Mouse (Mus musculus) stomach, embryonic 15.5 days (tissue): ENCODE measurements around the gene Rsrp1. TPM values are rescaled to one million over a fixed set of nuclear protein-coding genes. Genes with fewer than 3 reads are reported as not detected.
A peak's percentile ranks its signal among the peaks of the same experiment; 100 is the strongest.

ENCODE experiments used
- ATAC-seq: fragments of 200-750 bp; cut with Nextera tagmentation; 2 replicates; pipeline ENCODE4 v1.8.0; 2017; ENCODE audit warnings: low read depth, moderate number of reproducible peaks, moderate TSS enrichment; ENCODE audit not compliant: insufficient read depth, low FRiP score
- H3K27ac ChIP-seq: fragments of 300-500 bp; sonication (generic); 2 replicates; pipeline ENCODE4 v1.5.1; 2015; ENCODE audit warnings: mild to moderate bottlenecking, inconsistent platforms
- H3K27me3 ChIP-seq: fragments of 300-500 bp; sonication (generic); replicated peaks from 2 replicates; pipeline ENCODE4 v1.6.1; 2015; ENCODE audit warnings: inconsistent platforms
- H3K36me3 ChIP-seq: fragments of 300-500 bp; sonication (generic); 2 replicates; pipeline ENCODE4 v1.6.1; 2015; ENCODE audit warnings: inconsistent platforms
- H3K4me1 ChIP-seq: fragments of 300-500 bp; sonication (generic); 2 replicates; pipeline ENCODE4 v1.6.1; 2015; ENCODE audit warnings: inconsistent platforms
- H3K4me2 ChIP-seq: fragments of 300-500 bp; sonication (generic); 2 replicates; pipeline ENCODE4 v1.6.1; 2015; ENCODE audit warnings: mild to moderate bottlenecking, inconsistent platforms
- H3K4me3 ChIP-seq: fragments of 300-500 bp; sonication (generic); replicated peaks from 2 replicates; pipeline ENCODE4 v1.5.1; 2015; ENCODE audit warnings: inconsistent platforms
- H3K9ac ChIP-seq: fragments of 300-500 bp; sonication (generic); 2 replicates; pipeline ENCODE4 v1.6.1; 2015; ENCODE audit warnings: inconsistent platforms
- H3K9me3 ChIP-seq: fragments of 300-500 bp; sonication (generic); 2 replicates; pipeline ENCODE4 v1.6.1; 2016; ENCODE audit warnings: inconsistent platforms
- WGBS: fragments of 180-500 bp; shearing (Covaris S2); methylation state at CpG from one replicate; pipeline ENCODE4 v1.1.7; 2015; 5-methylcytosine and 5-hydroxymethylcytosine counted together
- polyA plus RNA-seq: library from polyadenylated mRNA; unstranded; fragments of >200 nt; fragmentation: Nextera tagmentation; extraction: Ambion mirVana; gene quantifications from 2 replicates; pipeline ENCODE4 v1.2.1, GENCODE M21; 2015

The Rsrp1 gene
- polyA plus RNA-seq, 1 experiment from 2014 or later: 512 TPM

DNA sequence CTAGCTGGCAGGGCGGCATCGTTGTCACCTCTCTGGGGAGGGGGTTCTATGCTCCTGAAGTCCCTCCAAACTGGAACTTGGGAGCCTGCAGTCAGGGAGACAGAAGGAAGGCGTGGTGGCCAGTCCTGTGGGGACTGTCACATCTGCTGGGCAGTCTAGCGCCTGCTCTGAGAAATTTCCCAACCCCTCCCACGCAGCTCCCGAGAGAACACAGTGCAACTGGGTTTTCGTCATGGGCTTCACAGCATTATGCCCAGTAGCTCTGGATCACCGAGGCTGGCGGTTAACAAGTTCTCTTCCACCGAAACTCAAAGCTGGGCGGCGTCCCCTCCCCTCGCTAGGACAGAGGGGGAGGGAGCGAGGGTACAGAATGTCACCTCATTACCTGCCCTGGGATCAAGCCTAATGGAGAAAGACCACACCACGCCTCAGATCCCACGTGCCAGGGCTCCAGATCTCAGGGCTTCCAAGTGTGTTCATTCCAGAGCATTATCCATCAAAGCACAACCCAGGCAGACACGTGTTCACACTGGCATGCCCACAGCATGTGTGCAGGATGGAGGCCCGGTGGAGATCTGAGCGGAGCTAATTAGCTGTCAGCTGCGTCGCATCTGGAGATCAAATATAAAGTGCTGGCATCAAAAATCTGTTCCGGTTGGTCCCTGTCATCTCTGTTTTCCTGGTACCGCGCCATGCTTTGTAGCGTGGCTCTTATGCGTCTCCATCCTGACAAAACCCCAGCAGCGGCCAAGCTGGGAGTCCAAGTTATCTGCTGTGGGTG, 20.6 kb downstream of the Rsrp1 start:
- H3K27ac ChIP-seq: no peak overlapping the region
- H3K4me1 ChIP-seq: no peaks in the 10 kb centered on the region
- no peaks in the 10 kb centered on the region for H3K36me3 ChIP-seq
- H3K27me3 ChIP-seq: no peaks in the 10 kb centered on the region; the same call in 1 of the 2 replicates
- H3K9ac ChIP-seq: no peak overlapping the region
- no peak for ATAC-seq
- H3K4me2 ChIP-seq: no peak overlapping the region
- H3K4me3 ChIP-seq: no peak overlapping the region
- no peaks in the 10 kb centered on the region for H3K9me3 ChIP-seq
- WGBS: 40% methylated on average over 27 of the region's 27 CpGs

DNA sequence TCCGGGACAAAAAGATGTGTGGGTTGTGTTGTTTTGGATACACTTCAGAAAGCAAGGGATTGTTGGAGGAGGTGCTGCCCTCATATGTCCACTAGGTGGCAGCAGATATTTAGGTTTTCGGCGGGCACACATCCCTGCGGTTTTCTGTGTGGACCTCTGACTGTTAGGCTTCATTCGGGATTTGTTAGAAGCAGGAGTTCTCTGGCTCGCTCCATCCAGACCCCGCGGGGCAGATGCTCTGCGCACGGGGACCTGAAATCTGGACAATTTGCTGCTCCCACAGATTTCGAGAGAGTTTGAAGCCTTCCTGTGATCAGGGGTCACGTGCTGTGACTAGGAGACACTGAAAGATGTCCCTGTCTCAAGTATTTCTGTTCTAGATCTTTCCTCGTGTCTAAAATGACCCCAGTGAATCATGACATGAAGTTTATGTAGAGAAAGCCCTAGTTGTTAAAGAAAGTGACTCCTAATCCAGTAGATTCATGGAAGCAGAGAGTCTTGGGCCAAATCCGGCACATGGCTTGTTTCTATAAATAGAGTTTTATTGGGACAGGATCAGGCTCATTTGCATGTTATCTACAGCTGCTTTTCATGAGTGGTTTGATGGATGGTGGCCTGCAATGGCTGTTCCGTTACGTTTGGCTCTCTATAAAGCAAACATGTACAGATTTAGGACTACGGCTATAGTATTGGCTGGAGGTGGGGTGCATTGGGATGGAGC, 22.8 kb downstream of the Rsrp1 start:
- no peaks in the 10 kb centered on the region; the same call in 1 of the 2 replicates for H3K27me3 ChIP-seq
- 7% methylated on average over 17 of the region's 17 CpGs for WGBS
- no peak for ATAC-seq
- H3K9me3 ChIP-seq: no peaks in the 10 kb centered on the region
- H3K4me1 ChIP-seq: 0 out of 2 replicates have a peak, but pooled peaks cover 8% of the 10 kb centered on the region
- peak overlapping the region; percentile 51 for H3K4me2 ChIP-seq
- no peaks in the 10 kb centered on the region for H3K36me3 ChIP-seq
- 0 out of 2 replicates have a peak overlapping the region, but pooled peaks have one; percentile 14 for H3K4me3 ChIP-seq
- no peak overlapping the region for H3K9ac ChIP-seq
- no peak overlapping the region for H3K27ac ChIP-seq

DNA sequence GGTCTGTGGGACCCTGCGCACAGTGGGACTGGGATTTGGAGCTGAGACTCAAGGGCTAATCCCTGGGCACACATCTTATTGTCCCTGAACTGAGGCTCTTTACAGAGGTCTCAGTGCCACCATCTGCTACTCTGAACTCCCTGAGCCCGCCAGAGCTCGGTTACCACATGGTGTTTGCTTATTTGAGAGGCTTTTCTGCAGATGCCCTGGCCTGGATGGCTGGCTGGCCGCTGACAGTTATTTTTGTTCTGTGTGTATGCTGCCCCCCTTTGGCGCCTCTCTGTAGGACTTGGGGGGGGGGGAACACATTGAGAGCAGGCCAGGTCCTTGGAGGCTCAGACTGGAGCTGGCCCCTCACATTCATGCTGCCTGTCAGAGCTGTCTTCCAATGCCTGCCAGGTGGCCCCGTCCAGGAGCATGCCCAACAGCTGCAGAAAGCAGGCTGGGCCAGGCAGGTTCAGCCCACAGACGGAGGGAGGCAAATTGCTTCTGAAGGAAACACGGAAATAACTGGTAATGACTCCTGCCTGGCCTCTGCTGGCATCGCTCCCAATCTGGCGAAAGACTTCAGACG, 27.2 kb downstream of the Rsrp1 start:
- 0 out of 2 replicates have a peak, but pooled peaks cover 3% of the 10 kb centered on the region for H3K27me3 ChIP-seq
- H3K4me2 ChIP-seq: peak overlapping the region; percentile 9; the same call in 1 of the 2 replicates
- no peaks in the 10 kb centered on the region for H3K36me3 ChIP-seq
- 15% methylated on average over 11 of the region's 11 CpGs for WGBS
- peak overlapping the region; percentile 52 for H3K27ac ChIP-seq
- H3K9me3 ChIP-seq: no peaks in the 10 kb centered on the region
- no peak overlapping the region for H3K4me3 ChIP-seq
- no peak overlapping the region for H3K9ac ChIP-seq
- ATAC-seq: peak; percentile 78
- 0 out of 2 replicates have a peak, but pooled peaks cover 11% of the 10 kb centered on the region for H3K4me1 ChIP-seq

DNA sequence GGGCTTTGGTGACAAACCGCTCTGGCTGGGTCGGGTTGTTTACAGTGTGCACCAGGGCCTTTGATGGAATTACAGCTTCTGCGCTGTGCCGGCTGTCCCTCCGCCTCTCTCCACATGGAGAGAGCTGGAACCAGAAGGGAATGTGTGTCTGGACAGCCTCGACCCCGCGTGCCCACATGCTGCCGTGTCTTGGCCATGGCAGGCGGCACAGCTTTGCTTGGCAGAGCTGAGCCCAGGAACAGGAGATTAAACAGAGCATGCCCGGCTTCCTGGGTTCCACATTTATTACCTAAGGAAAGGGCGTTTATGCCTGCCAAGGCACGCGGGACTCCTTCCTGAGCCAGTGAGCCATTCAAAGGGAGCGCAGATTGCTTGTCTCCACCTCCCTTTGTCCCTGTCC, 31.1 kb downstream of the Rsrp1 start:
- H3K27ac ChIP-seq: no peak overlapping the region
- H3K4me1 ChIP-seq: 0 out of 2 replicates have a peak, but pooled peaks cover 11% of the 10 kb centered on the region
- H3K4me3 ChIP-seq: no peak overlapping the region
- H3K36me3 ChIP-seq: no peaks in the 10 kb centered on the region
- WGBS: 18% methylated on average over 15 of the region's 15 CpGs
- no peak overlapping the region for H3K4me2 ChIP-seq
- ATAC-seq: no peak
- peaks cover 6% of the 10 kb centered on the region; the same call in 1 of the 2 replicates for H3K27me3 ChIP-seq
- no peak overlapping the region for H3K9ac ChIP-seq
- no peaks in the 10 kb centered on the region for H3K9me3 ChIP-seq

DNA sequence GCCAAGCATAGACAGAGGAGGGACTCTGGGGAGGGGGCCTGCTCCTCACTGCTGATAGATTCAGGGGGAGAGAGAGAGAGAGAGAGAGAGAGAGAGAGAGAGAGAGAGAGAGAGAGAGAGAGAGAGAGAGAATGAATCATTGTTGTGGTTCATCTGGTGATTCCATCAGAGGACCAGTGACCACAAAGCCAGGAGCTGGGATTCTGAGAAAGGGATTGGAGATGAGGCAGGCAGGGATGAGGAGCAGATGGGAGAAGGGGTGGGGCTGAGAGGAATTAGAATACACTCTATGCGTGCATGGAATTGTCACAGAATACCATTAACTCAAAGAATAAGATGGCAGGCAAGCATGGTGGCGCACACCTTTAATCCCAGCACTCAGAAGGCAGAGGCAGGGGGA, 31.8 kb downstream of the Rsrp1 start:
- no peak overlapping the region for H3K9ac ChIP-seq

DNA sequence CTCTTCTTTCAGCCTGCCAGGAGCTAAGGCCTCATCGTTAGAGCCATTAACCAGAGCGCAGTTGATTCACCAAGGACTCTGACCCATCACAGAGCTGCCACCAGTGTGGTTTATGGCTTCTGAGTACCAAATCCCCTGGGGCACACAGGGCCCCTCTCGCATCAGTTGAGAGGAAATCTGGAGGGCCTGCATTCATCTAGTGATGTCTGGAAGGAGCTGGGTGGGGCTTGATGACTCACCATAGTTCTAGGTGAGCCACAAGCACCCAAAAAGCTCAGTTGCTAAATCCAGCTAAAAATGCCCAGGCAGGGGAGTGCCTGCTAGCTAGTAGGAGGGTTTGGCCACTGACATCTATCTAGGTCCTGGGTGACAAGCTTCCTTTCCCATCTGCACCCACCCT, 32.5 kb downstream of the Rsrp1 start:
- no peak overlapping the region for H3K9ac ChIP-seq
- 0 out of 2 replicates have a peak, but pooled peaks cover 3% of the 10 kb centered on the region for H3K4me1 ChIP-seq
- H3K36me3 ChIP-seq: no peaks in the 10 kb centered on the region
- H3K27ac ChIP-seq: no peak overlapping the region
- no peak overlapping the region for H3K4me3 ChIP-seq
- H3K4me2 ChIP-seq: no peak overlapping the region
- peaks cover 6% of the 10 kb centered on the region; the same call in 1 of the 2 replicates for H3K27me3 ChIP-seq
- ATAC-seq: no peak
- no peaks in the 10 kb centered on the region for H3K9me3 ChIP-seq
- WGBS: 67% methylated on average over 3 of the region's 3 CpGs

More for the DNA sequence above, 31.8 kb downstream of the Rsrp1 start:
- H3K4me2 ChIP-seq: no peak overlapping the region
- no peaks in the 10 kb centered on the region for H3K36me3 ChIP-seq
- no peaks in the 10 kb centered on the region for H3K9me3 ChIP-seq
- no peak overlapping the region for H3K27ac ChIP-seq
- peaks cover 6% of the 10 kb centered on the region; the same call in 1 of the 2 replicates for H3K27me3 ChIP-seq
- WGBS: 77% methylated on average over 2 of the region's 2 CpGs
- H3K4me3 ChIP-seq: no peak overlapping the region
- H3K4me1 ChIP-seq: 0 out of 2 replicates have a peak, but pooled peaks cover 10% of the 10 kb centered on the region
- no peak for ATAC-seq

DNA sequence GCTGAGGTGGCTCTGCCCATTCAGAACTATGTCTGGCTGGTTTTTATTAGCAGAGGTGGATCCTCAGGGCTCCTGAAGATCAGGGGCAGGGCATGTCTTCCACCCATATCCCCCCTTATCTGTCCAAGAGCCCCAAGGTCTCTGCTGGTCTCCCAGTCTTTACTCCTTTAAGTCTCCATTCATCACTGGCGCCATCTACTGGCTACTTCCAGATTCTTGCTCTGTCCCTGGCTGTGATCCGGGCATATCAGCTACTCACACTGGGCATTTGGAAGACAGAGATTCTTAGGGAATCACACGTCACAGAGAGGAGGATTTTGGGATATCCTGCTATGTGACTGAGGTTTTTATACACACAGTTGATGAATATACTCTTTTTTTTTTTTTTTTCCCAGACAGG, 32.9 kb downstream of the Rsrp1 start:
- WGBS: 15% methylated on average over 3 of the region's 3 CpGs

DNA sequence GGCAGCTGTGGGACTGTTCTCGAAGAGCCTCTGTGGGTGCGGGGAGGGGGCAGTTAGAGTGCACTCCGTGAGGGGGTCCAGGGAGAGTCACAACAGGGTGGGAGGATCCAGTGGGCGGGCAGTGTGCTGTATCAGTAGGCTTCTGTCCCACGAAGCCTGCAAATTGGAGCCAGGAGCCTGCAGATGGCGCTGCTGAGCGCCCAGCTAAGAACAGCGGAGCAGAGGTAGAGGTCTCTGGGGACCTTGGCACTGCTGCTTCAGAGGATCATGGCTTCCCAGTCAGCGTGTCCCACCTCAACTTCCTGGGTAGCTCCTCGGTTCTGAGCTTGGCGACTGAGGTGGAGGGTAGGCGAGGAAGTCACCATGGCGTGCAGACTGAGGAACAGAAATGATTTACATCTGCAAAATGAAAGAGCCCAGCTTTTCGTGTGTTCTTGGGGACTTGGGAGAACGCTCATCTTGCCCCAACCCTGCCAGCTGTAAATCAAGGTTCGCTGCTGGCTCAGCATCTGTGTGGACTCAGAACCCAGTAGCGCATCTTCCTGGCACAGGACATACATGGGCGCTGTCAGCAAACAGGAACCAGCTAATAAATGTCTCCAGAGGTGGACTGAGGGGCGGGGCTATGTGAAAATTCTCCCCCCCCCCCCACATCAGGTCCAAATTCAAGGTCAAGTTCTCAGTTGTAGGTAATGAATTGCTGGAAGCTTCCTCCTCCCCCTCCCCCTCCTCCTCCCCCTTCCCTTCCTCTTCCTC, 39.8 kb downstream of the Rsrp1 start:
- Histone ChIP-seq H3K27me3 (peaks cover 3% of the 10 kb centered on the region; the same call in 1 of the 2 replicates), H3K27ac (no peak overlapping the region), H3K9me3 (no peaks in the 10 kb centered on the region), H3K4me2 (peak overlapping the region; percentile 29; the same call in 1 of the 2 replicates), H3K36me3 (no peaks in the 10 kb centered on the region), H3K4me1 (0 out of 2 replicates have a peak, but pooled peaks cover 4% of the 10 kb centered on the region), H3K9ac (no peak overlapping the region), H3K4me3 (no peak overlapping the region; the same call in 1 of the 2 replicates)
- ATAC-seq: peak; percentile 22; the same call in 1 of the 2 replicates
- 21% methylated on average over 19 of the region's 19 CpGs for WGBS

More for the DNA sequence above, 32.9 kb downstream of the Rsrp1 start:
- Histone ChIP-seq H3K4me1 (0 out of 2 replicates have a peak, but pooled peaks cover 3% of the 10 kb centered on the region), H3K4me3 (no peak overlapping the region), H3K36me3 (no peaks in the 10 kb centered on the region), H3K4me2 (no peak overlapping the region), H3K27ac (no peak overlapping the region), H3K9ac (no peak overlapping the region), H3K27me3 (peaks cover 6% of the 10 kb centered on the region; the same call in 1 of the 2 replicates), H3K9me3 (no peaks in the 10 kb centered on the region)
- no peak for ATAC-seq

DNA sequence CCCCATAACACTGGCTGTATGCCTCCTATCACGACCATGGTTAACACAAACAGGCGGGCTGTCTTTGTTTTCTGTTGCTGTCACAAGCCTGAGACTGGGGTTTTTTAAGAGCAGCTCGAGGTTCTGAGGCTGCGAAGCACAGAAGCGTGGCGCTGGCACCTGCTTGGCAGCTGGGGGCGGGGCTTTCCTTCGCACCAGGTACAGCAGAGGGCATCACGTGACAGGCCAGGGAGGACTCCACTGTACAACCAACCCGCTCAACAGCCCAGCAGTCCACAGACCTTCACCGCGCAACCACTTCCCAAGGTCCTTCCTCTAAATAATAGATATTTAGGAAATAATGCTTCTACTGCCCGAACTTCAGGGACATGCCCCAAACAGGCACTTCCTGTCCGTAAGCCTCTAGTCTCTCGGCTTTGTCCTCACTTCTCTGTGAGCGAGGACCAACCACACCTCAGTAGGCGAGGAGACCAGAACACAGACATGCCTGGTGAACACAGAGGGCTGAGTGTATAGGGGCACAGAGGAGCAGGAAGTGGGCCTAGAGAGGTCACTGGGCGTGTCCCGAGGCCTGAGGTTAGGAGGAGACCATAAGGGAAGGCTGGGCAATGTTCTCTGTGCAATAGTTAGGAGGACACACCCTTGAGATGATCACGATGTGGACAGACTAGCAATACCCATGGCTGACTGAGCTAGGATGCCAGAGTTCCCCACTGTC, 44.7 kb downstream of the Rsrp1 start:
- H3K27me3 ChIP-seq: no peaks in the 10 kb centered on the region
- no peak overlapping the region for H3K4me2 ChIP-seq
- no peaks in the 10 kb centered on the region for H3K36me3 ChIP-seq
- H3K4me3 ChIP-seq: no peak overlapping the region
- no peaks in the 10 kb centered on the region for H3K9me3 ChIP-seq
- WGBS: 71% methylated on average over 20 of the region's 20 CpGs
- H3K4me1 ChIP-seq: no peaks in the 10 kb centered on the region
- H3K27ac ChIP-seq: no peak overlapping the region
- H3K9ac ChIP-seq: no peak overlapping the region
- ATAC-seq: peak; percentile 22; the same call in 1 of the 2 replicates

DNA sequence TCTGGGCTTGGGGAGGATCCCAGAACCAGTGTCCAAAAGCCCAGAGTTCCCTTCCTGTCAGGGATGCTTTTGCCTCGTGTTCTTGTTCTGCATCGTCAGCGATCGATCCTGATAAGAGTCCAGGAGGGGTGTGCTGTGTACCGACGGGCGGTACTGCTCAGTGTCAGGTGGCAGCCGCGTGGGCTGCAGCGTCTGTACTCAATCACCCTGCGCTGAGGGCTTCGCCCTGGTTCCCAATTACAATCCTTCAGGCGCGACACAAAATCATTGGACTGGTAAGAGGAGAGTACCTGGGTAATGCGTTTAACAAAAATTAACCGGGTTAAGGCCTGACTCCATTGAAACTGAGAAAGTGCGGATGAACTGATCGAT, 45.2 kb downstream of the Rsrp1 start:
- Histone ChIP-seq H3K4me1 (no peaks in the 10 kb centered on the region), H3K27ac (no peak overlapping the region), H3K4me3 (no peak overlapping the region), H3K9me3 (no peaks in the 10 kb centered on the region), H3K27me3 (no peaks in the 10 kb centered on the region), H3K9ac (no peak overlapping the region), H3K36me3 (no peaks in the 10 kb centered on the region), H3K4me2 (no peak overlapping the region)
- 0 out of 2 replicates have a peak, but pooled peaks have one; percentile 18 for ATAC-seq
- 72% methylated on average over 18 of the region's 18 CpGs for WGBS
